Mouse (Mus musculus) T-cell, adult 66 days (primary cell): Measurements from ENCODE around the gene Lypd4. TPM values are rescaled to one million over a fixed set of nuclear protein-coding genes. Genes with fewer than 3 reads are reported as not detected.

Source experiments
- total RNA-seq, 2 experiments: library from RNA; stranded (reverse); gene quantifications; 3 replicates in 1 of 2; 4 replicates in 1 of 2; pipeline ENCODE4 v1.2.4; 2023

Gene Lypd4
- not detected for total RNA-seq

DNA sequence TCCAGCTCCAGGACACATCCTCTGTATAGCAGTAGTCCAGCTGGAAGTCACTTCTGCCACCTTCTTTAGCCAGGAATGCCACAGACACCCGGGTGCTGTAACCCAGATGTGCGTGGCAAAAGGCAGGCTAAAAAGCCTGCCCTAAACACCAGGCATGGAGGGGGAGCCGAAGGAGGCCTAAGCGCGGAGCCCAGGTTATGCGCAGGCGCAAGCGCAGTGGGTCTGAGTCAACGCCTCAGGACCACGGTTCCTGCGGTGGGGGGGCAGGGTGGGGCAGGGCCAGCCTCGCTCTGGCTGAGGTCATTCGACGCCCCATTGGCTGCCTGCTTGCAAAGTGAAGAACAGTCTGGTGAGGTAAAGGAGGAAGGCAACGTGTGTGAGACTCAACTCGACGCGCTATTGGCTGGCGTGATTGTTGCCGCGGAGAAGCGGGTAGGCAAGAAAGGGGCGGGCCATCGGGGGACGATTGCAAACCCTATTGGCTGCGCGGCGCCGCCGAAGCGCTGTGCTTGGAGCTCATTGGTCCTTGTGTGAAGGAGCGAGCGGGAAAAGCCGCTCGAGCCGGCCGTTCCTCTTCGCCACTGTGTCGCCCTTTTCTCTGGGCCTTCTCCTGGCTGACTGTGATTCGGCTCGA is at the start of gene Lypd4, which contains the start of gene Dmrtc2:
TSS of gene Lypd4 (minus strand) at position 410 of the 634 bp plus-strand sequence.
TSS of gene Dmrtc2 (plus strand) at position 526 of the 634 bp plus-strand sequence.

DNA sequence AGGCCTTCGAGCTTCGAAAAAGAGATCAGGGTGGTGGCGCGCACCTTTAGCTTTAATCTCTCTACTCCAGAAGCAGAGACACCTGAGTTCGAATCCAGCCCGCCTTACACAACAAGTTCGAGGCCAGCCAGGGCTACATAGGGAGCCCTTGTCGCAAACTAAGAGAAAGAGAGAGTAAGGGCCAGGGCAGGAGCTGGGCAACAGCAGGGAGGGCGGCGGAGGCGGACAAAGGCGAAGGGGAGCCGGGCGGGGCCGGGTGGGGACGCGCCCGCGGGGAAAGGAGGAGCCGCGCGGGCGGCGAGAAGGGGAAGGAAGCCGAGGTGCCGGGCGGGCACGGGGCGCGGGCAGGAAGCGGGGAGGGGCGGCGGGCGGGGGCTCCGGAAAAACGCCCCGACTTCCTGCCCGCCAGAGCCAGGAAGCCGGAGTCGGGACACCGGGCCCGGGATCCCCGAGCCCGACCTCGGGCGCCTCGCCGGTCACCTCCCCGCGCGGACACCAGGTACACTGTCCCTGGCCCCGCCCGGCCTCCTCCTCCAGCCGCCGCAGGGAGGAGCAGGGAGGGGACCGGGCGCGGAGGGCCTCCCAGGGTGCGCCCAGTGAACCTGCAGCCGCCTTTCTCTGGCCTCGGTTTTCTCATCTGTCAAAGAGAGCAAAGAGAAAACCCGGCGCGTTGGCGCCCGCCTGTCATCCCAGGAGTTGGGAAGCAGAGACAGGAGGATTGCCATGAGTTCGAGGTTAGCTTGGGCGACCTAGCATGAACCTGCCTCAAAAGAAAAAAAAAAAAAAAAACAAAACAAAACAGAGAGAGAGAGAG is 33.1 kb upstream of the Lypd4 start, which contains the start of gene Arhgef1:
TSS of gene Arhgef1 (plus strand) at position 283 of the 814 bp plus-strand sequence.

DNA sequence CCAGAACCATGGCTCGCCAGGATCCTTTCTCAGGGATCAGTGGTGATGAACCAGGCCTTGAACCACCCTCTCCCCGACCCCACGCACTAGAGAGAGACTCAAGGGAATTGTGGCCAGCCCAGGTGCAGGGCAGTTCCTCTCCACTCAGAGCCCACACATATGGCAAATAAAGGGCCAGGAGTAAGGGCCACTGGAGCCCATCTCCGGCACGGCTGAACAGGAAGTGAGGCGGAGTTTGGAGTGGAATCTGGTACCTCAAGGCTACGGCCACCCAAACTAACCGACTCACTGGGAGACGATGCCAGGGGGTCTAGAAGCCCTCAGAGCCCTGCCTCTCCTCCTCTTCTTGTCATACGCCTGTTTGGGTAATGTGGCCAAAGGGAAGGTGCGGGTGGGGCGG is 27.5 kb upstream of the Lypd4 start, which contains the start of gene Cd79a:
TSS of gene Cd79a (plus strand) at position 158 of the 400 bp plus-strand sequence.

DNA sequence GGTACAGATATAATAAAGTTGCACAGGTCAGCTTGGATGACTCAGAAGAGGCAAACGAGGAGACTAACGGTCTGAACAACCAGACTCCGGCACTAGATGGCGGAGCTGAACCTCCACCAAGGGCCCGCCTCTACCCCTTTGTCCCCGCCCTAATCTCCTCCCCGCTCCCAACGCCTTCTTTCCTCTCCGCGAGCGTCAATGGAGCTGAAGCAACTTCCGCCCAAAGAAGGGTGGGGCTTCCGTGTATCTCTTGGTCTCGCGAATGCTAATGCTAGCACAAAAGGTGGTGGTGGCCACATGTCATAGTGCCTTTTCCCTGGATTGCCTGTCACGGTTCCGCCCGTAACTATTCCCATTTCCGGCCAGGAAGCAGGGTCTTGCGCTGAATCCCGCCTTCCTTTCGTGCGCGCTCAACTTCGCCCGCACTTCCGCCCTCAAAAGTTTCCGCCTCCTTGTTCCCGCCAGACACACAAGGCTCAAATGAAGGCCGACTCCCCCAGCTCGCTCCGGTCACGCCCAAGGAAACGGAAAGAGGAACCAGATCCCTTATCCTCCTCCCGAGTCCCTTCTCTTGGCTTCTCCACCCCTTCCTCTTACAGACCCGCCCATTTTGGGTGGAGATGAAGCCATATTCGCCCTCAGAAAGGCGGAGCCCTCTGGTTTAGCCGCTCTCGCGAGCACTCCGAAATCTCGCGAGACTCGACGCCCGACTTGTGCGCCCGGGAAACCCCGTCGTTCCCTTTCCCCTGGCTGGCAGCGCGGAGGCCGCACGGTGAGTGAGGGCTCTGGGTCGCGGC is 14.4 kb upstream of the Lypd4 start, which contains the start of gene Rps19:
TSS of gene Rps19 (plus strand) at position 476 of the 797 bp plus-strand sequence.

DNA sequence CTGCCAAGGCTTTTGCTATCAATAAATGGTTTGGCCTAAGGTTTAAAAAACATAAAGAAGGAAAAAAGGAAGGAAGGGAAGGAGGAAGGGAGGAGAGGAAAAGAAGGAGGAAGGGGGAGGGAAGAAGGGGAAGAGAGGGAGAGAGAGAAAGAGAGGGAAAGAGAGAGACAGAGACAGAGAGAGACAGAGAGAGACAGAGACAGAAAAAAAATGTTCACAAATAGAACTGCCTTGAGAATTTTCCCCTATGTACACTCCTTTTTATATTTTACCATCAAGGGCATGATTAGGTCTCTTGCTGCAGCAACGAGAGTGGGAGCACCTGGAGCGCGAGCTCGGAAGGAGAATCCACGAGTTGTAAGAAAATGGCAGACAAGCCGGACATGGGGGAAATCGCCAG is 7.8 kb downstream of the Lypd4 start, which contains the start of gene Gm9844:
TSS of gene Gm9844 (plus strand) at position 301 of the 400 bp plus-strand sequence.

Other genes starting within 250 kb of the Lypd4 start
- not detected for gene Lypd3, start 233.4 kb downstream of the Lypd4 start, total RNA-seq
- not detected for gene Tex101, start 193.3 kb downstream of the Lypd4 start, total RNA-seq
- gene BC049730, start 160.7 kb downstream of the Lypd4 start, total RNA-seq, result not detected
- gene Gm4763, start 143.0 kb downstream of the Lypd4 start, total RNA-seq, result not detected
- gene Cd177, start 109.6 kb downstream of the Lypd4 start, total RNA-seq, result under 1 TPM; 0.33 to 0.38 TPM
- not detected for gene Ceacam10, start 92.7 kb downstream of the Lypd4 start, total RNA-seq
- gene Gm9844, start 7.7 kb downstream of the Lypd4 start, total RNA-seq, result 1 to 10 TPM in 1 of 2 experiments, not detected in 1; 2.2 TPM
- gene Dmrtc2, start 116 bp upstream of the Lypd4 start, total RNA-seq, result not detected
- gene Rps19, start 14.4 kb upstream of the Lypd4 start, total RNA-seq, result 1,000 to 10,000 TPM; 3,039 to 3,325 TPM
- gene Cd79a, start 27.4 kb upstream of the Lypd4 start, total RNA-seq, result 1 to 10 TPM; 3.5 to 5.8 TPM
- 1,000 to 10,000 TPM; 1,621 to 1,684 TPM for gene Arhgef1, start 33.0 kb upstream of the Lypd4 start, total RNA-seq
- gene Gm4881, start 74.6 kb upstream of the Lypd4 start, total RNA-seq, result not detected
- gene Rabac1, start 102.8 kb upstream of the Lypd4 start, total RNA-seq, result 100 to 1,000 TPM; 301 to 308 TPM
- gene Atp1a3, start 136.0 kb upstream of the Lypd4 start, total RNA-seq, result 10 to 100 TPM in 1 of 2 experiments, 1 to 10 TPM in 1; 8.9 to 10.2 TPM
- gene Grik5, start 202.4 kb upstream of the Lypd4 start, total RNA-seq, result 1 to 10 TPM; 6.6 to 8.5 TPM
- gene Zfp574, start 202.6 kb upstream of the Lypd4 start, total RNA-seq, result 10 to 100 TPM; 23.1 to 24.2 TPM